Mouse (Mus musculus): ENCODE results near the gene Auh. TPM values are rescaled to one million over a fixed set of nuclear protein-coding genes. Genes with fewer than 3 reads are reported as not detected.

The Auh gene
- polyA plus RNA-seq, 2 experiments, result 33.8 to 34.0 TPM

GRCm38 (mm10) chr13:52970876-52971275 lies 41.4 kb upstream of the Auh start:
- DNase-seq (ENCODE audit: low spot score) (no peak), ATAC-seq (ENCODE audit: low FRiP score, low read depth) (no peak)
- peaks cover 6% of the 10 kb centered on the region for H3K4me1 ChIP-seq (ENCODE audit: control insufficient read depth, insufficient read depth, low read length)

DNA sequence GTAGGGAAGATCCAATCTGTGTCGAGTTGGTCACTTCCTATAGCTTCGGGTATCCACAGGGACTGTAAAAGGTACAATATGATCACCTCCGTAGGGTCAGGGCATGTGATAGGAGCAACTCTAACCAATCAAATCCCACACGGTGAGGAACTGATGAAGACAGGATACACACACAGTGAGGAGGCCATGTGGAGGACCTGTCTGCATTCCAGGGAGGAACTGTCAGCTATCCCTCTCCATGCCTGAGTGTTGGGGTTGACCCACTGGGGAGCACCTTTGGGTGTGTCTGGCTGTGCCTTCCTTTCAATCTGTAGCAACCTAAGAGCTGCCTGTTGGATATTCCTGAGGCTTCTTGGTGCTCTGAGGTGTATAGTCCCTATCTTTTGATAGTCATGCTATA lies 33.4 kb upstream of the Auh start:
- no peak for TF ChIP-seq POLR2A (IDR thresholded peaks at IDR 0.05; ENCODE audit: borderline replicate concordance, extremely low read depth, insufficient read depth, insufficient read length)
- Histone ChIP-seq H3K9me3 (ENCODE audit: control insufficient read depth, low read length) (no peaks in the 10 kb centered on the region), H3K27me3 (ENCODE audit: control insufficient read depth, insufficient read depth, low read length) (no peaks in the 10 kb centered on the region), H3K4me3 (replicated peaks; ENCODE audit: low read length) (no peak overlapping the region), H3K36me3 (ENCODE audit: control insufficient read depth, insufficient read depth, low read length) (peaks cover 33% of the 10 kb centered on the region), H3K4me2 (replicated peaks; ENCODE audit: low read depth, low read length, severe bottlenecking) (no peak overlapping the region), H3K4me1 (ENCODE audit: control insufficient read depth, insufficient read depth, low read length) (no peaks in the 10 kb centered on the region), H3K9ac (ENCODE audit: low read depth, low read length, severe bottlenecking) (no peak overlapping the region), H3K27ac (replicated peaks; ENCODE audit: low read depth, low read length) (no peak overlapping the region)
- no peak for ATAC-seq (ENCODE audit: low FRiP score, low read depth)
- WGBS, result 83% methylated on average over 4 of the region's 4 CpGs
- no peak for DNase-seq (ENCODE audit: low spot score)

More at GRCm38 (mm10) chr13:52970876-52971275, 41.4 kb upstream of the Auh start:
- WGBS, result 81% methylated on average over 6 of the region's 6 CpGs
- no peak for TF ChIP-seq POLR2A (IDR thresholded peaks at IDR 0.05; ENCODE audit: borderline replicate concordance, extremely low read depth, insufficient read depth, insufficient read length)
- Histone ChIP-seq H3K9ac (ENCODE audit: low read depth, low read length, severe bottlenecking) (no peak overlapping the region), H3K27ac (replicated peaks; ENCODE audit: low read depth, low read length) (no peak overlapping the region), H3K4me2 (replicated peaks; ENCODE audit: low read depth, low read length, severe bottlenecking) (no peak overlapping the region), H3K27me3 (ENCODE audit: control insufficient read depth, insufficient read depth, low read length) (no peaks in the 10 kb centered on the region), H3K4me3 (replicated peaks; ENCODE audit: low read length) (no peak overlapping the region), H3K9me3 (ENCODE audit: control insufficient read depth, low read length) (no peaks in the 10 kb centered on the region), H3K36me3 (ENCODE audit: control insufficient read depth, insufficient read depth, low read length) (peaks cover 29% of the 10 kb centered on the region)

GRCm38 (mm10) chr13:52962361-52962760 lies 32.9 kb upstream of the Auh start:
- TF ChIP-seq POLR2A (IDR thresholded peaks at IDR 0.05; ENCODE audit: borderline replicate concordance, extremely low read depth, insufficient read depth, insufficient read length), result no peak
- 81% methylated on average over 6 of the region's 6 CpGs for WGBS
- Histone ChIP-seq H3K27me3 (ENCODE audit: control insufficient read depth, insufficient read depth, low read length) (no peaks in the 10 kb centered on the region), H3K4me3 (replicated peaks; ENCODE audit: low read length) (no peak overlapping the region), H3K4me2 (replicated peaks; ENCODE audit: low read depth, low read length, severe bottlenecking) (no peak overlapping the region), H3K27ac (replicated peaks; ENCODE audit: low read depth, low read length) (no peak overlapping the region), H3K9ac (ENCODE audit: low read depth, low read length, severe bottlenecking) (no peak overlapping the region), H3K4me1 (ENCODE audit: control insufficient read depth, insufficient read depth, low read length) (no peaks in the 10 kb centered on the region), H3K9me3 (ENCODE audit: control insufficient read depth, low read length) (no peaks in the 10 kb centered on the region), H3K36me3 (ENCODE audit: control insufficient read depth, insufficient read depth, low read length) (peaks cover 28% of the 10 kb centered on the region)
- ATAC-seq (ENCODE audit: low FRiP score, low read depth) (no peak), DNase-seq (ENCODE audit: low spot score) (no peak)

DNA sequence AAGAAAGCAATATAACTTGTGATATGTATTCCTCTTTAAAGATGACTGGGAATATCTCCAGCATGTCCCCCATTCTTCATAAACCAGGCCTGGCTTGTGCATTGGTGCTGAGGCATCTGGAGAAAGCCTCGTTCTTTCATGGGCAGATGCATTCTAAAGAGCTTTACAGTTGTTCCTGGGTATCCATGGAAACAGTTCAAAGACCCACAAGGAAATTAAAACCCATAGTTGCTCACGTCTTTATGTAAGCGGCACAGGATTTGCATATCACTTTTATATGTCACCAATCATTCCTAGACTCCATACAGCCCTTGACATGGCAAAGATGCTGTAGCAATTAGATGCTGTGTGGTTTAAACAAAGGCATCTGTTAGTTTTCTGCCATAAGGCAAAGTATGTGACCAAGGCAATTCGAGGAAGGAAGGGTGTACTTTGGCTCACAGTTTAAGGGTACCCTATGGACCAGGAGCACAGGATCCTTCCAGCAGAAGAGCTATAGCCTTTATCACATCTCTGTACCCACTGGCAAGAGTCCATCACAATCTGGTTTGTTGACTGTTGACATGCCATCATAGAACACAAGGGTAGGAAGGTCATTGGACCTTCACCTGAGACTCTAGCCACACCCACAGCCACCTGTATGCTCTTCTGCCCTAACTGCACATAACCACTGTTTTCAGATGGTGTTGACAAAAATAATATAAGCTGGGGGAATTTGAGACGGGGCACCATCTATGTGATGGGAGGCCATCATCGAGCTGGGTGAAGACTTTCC lies 24.5 kb upstream of the Auh start:
- WGBS, result 83% methylated on average over 6 of the region's 6 CpGs
- no peaks in the 10 kb centered on the region for H3K36me3 ChIP-seq (ENCODE audit: control insufficient read depth, insufficient read depth, low read length)
- H3K4me3 ChIP-seq (replicated peaks; ENCODE audit: low read length), result no peak overlapping the region
- no peaks in the 10 kb centered on the region for H3K4me1 ChIP-seq (ENCODE audit: control insufficient read depth, insufficient read depth, low read length)
- H3K9me3 ChIP-seq (ENCODE audit: control insufficient read depth, low read length), result no peaks in the 10 kb centered on the region
- H3K4me2 ChIP-seq (replicated peaks; ENCODE audit: low read depth, low read length, severe bottlenecking), result no peak overlapping the region
- no peak overlapping the region for H3K27ac ChIP-seq (replicated peaks; ENCODE audit: low read depth, low read length)
- no peak for ATAC-seq (ENCODE audit: low FRiP score, low read depth)
- TF ChIP-seq POLR2A (IDR thresholded peaks at IDR 0.05; ENCODE audit: borderline replicate concordance, extremely low read depth, insufficient read depth, insufficient read length), result no peak
- H3K27me3 ChIP-seq (ENCODE audit: control insufficient read depth, insufficient read depth, low read length), result no peaks in the 10 kb centered on the region
- no peak for DNase-seq (ENCODE audit: low spot score)
- H3K9ac ChIP-seq (ENCODE audit: low read depth, low read length, severe bottlenecking), result no peak overlapping the region

DNA sequence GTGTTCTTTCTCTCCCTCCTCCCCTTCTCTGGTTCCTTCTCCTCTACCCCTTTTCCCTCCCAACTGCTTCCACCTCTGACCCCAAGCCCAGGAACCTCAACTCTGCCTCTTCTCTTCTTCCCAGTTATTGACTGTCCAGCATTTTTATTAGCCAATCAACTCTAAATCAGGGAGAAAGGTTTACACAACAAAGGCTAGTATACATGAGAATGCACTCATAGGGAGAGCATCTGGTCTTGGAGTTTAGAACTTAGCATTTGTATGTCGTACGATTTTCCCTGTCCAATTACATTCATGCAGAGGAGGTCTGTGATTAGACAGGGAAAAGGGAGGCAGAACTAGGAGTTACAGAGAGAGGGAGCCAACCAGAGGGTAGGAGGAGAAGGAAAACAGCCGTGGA lies 19.7 kb upstream of the Auh start:
- 55% methylated on average over 3 of the region's 3 CpGs for WGBS
- DNase-seq (ENCODE audit: low spot score), result no peak

More for the DNA sequence above, 19.7 kb upstream of the Auh start:
- Histone ChIP-seq H3K27me3 (ENCODE audit: control insufficient read depth, insufficient read depth, low read length) (no peaks in the 10 kb centered on the region), H3K27ac (replicated peaks; ENCODE audit: low read depth, low read length) (no peak overlapping the region), H3K4me3 (replicated peaks; ENCODE audit: low read length) (no peak overlapping the region), H3K4me2 (replicated peaks; ENCODE audit: low read depth, low read length, severe bottlenecking) (no peak overlapping the region), H3K9me3 (ENCODE audit: control insufficient read depth, low read length) (no peaks in the 10 kb centered on the region), H3K36me3 (ENCODE audit: control insufficient read depth, insufficient read depth, low read length) (no peaks in the 10 kb centered on the region), H3K4me1 (ENCODE audit: control insufficient read depth, insufficient read depth, low read length) (no peaks in the 10 kb centered on the region), H3K9ac (ENCODE audit: low read depth, low read length, severe bottlenecking) (no peak overlapping the region)
- TF ChIP-seq POLR2A (IDR thresholded peaks at IDR 0.05; ENCODE audit: borderline replicate concordance, extremely low read depth, insufficient read depth, insufficient read length), result no peak
- ATAC-seq (ENCODE audit: low FRiP score, low read depth), result no peak
